Mouse (Mus musculus): ENCODE data around the gene Hoxa6. TPM values are rescaled to one million over a fixed set of nuclear protein-coding genes. Genes with fewer than 3 reads are reported as not detected.

Hoxa6 gene
- total and polyA plus RNA-seq, 2 experiments from 2014 or later: 6.0 to 12.3 TPM

DNA sequence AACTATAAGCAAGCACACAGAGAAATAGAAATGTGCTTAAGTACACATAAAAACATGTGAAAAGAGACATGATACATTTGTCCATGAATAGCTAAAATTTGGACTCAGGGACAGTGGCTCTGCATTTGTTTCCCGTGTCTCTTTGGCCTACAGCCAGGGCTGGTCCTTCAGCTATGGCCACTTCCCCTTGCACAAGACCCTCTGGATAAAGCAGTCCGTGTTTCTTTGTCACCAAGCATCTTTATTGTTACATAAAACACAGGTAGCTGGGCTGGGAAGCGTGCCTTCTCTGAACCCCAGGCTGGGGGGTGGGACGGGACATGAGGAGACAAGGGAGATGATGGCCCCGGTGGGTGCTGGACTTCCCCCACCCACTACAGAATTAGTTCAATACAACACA is 5.7 kb upstream of the Hoxa6 start:
- Histone ChIP-seq H3K36me3 (ENCODE audit: insufficient read depth, low read length) (no peaks in the 10 kb centered on the region), H3K27ac (no peak overlapping the region)

GRCm38 (mm10) chr6:52213119-52213986 is 4.8 kb upstream of the Hoxa6 start, which contains the start of the genes Hoxa3 and Gm28308:
TSS of gene Hoxa3 (minus strand) at chr6:52213336.
TSS of gene Gm28308 (minus strand) at chr6:52213339.
- H3K27me3 ChIP-seq (ENCODE audit: insufficient read depth, low read length): peaks cover 98% of the 10 kb centered on the region
- no peak within 1 kb of the TSS for H3K9ac ChIP-seq (replicated peaks; ENCODE audit: low read length)
- peak within 1 kb of the TSS; percentile 11; the same call in 1 of the 2 replicates for H3K4me3 ChIP-seq (ENCODE audit: low read length)
- no peak for TF ChIP-seq CTCF (IDR thresholded peaks at IDR 0.05; ENCODE audit: low read depth)
- DNase-seq (ENCODE audit: low spot score) (no peak), ATAC-seq (no peak)
- H3K27ac ChIP-seq: no peak within 1 kb of the TSS
- no peaks in the 10 kb centered on the region for H3K9me3 ChIP-seq (ENCODE audit: low read length)
- 11% methylated on average over 38 of the region's 38 CpGs for WGBS
- H3K4me2 ChIP-seq (ENCODE audit: low read depth, low read length): no peak within 1 kb of the TSS
- H3K36me3 ChIP-seq (ENCODE audit: insufficient read depth, low read length): no peaks in the 10 kb centered on the region
- H3K4me1 ChIP-seq (ENCODE audit: insufficient read depth, low read length): no peaks in the 10 kb centered on the region

More for the DNA sequence above, 5.7 kb upstream of the Hoxa6 start:
- ATAC-seq: no peak
- DNase-seq (ENCODE audit: low spot score): no peak
- no peak overlapping the region for H3K9ac ChIP-seq (replicated peaks; ENCODE audit: low read length)
- H3K4me1 ChIP-seq (ENCODE audit: insufficient read depth, low read length): no peaks in the 10 kb centered on the region
- WGBS: 11% methylated on average over 5 of the region's 5 CpGs
- H3K4me2 ChIP-seq (ENCODE audit: low read depth, low read length): no peak overlapping the region
- no peaks in the 10 kb centered on the region for H3K9me3 ChIP-seq (ENCODE audit: low read length)
- peaks cover 98% of the 10 kb centered on the region for H3K27me3 ChIP-seq (ENCODE audit: insufficient read depth, low read length)
- no peak for TF ChIP-seq CTCF (IDR thresholded peaks at IDR 0.05; ENCODE audit: low read depth)
- no peak overlapping the region for H3K4me3 ChIP-seq (ENCODE audit: low read length)

DNA sequence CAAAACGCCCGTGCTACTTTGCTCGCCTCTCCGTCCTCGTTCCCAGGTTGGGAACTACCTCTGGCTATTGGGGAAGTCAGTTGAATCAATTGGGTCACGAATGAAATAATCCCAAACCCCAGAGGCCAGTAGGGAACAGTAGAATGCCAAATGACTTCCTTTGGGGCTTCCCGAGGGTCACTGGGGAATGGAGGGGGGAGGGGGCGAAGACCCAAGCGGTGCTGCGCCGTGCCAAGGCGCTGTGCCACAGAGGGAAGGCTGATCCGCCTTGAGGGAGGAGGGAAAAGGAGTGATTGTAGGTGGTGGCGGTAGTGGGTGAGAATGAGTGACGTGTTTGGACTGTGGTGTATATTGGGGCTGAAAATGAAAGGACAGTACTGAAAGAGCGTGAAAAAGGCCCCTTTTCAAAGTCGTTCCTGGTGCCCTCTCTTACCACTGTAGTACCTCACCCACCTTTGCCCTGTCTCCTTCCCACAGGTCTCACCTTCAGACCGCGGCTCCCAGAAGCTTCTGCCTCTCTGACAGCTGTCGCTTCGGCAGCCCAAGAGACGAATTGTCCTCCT is 4.1 kb upstream of the Hoxa6 start:
- 6% methylated on average over 22 of the region's 22 CpGs for WGBS
- ATAC-seq: no peak
- H3K9ac ChIP-seq (replicated peaks; ENCODE audit: low read length): no peak overlapping the region

GRCm38 (mm10) chr6:52211961-52212360 is 3.4 kb upstream of the Hoxa6 start:
- peak overlapping the region; percentile 25; the same call in 1 of the 2 replicates for H3K4me2 ChIP-seq (ENCODE audit: low read depth, low read length)

More for the DNA sequence above, 4.1 kb upstream of the Hoxa6 start:
- Histone ChIP-seq H3K4me2 (ENCODE audit: low read depth, low read length) (no peak overlapping the region), H3K36me3 (ENCODE audit: insufficient read depth, low read length) (no peaks in the 10 kb centered on the region), H3K4me3 (ENCODE audit: low read length) (peak overlapping the region; percentile 11; the same call in 1 of the 2 replicates), H3K27ac (no peak overlapping the region), H3K4me1 (ENCODE audit: insufficient read depth, low read length) (no peaks in the 10 kb centered on the region), H3K27me3 (ENCODE audit: insufficient read depth, low read length) (peaks cover 96% of the 10 kb centered on the region), H3K9me3 (ENCODE audit: low read length) (no peaks in the 10 kb centered on the region)
- no peak for TF ChIP-seq CTCF (IDR thresholded peaks at IDR 0.05; ENCODE audit: low read depth)
- no peak for DNase-seq (ENCODE audit: low spot score)

DNA sequence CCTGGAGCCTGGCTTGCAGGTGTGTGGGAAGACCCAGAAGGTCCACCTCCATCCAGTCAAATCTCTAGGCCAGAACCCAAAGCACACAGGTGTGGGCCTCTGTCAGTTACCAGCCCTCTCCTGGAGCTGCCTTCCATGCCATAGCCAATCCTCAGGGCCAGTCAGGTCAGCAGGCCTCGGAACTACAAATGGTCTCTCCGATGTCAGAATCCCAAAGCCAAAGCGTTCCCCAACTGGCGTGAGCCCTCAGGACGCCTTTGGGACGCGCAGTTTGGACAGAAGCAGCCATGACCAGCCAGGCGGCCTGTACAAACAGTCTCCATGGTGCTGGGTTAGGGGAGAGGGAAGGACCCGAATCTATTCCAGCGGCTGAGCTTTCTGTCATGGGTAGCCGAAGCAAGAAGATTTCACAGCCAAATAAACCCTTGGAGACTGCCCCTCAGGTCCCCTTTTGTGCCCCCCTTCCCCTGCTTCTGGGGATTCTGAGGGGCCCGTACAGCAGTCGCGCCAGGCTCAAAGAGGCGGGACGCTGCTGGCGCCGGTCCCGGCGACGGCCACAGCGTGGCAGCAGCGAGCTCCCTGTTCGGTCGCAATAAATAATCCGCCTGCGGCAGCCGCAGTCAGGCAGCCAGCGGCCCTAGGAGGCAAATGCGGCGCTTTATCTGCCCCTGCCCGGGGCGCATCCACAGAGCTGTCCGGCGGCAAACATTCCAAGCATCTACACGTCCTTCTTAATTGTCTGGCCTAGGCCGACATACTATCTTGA is 2.8 kb upstream of the Hoxa6 start:
- DNase-seq (ENCODE audit: low spot score) (peak; percentile 90), ATAC-seq (peak; percentile 50)
- Histone ChIP-seq H3K27ac (no peak overlapping the region), H3K9ac (replicated peaks; ENCODE audit: low read length) (no peak overlapping the region), H3K9me3 (ENCODE audit: low read length) (no peaks in the 10 kb centered on the region), H3K4me3 (ENCODE audit: low read length) (peak overlapping the region; percentile 6; the same call in 1 of the 2 replicates), H3K4me2 (ENCODE audit: low read depth, low read length) (peak overlapping the region; percentile 25; the same call in 1 of the 2 replicates), H3K27me3 (ENCODE audit: insufficient read depth, low read length) (peaks cover 95% of the 10 kb centered on the region), H3K36me3 (ENCODE audit: insufficient read depth, low read length) (no peaks in the 10 kb centered on the region), H3K4me1 (ENCODE audit: insufficient read depth, low read length) (no peaks in the 10 kb centered on the region)
- 1% methylated on average over 37 of the region's 37 CpGs for WGBS
- peak; percentile 77 for TF ChIP-seq CTCF (IDR thresholded peaks at IDR 0.05; ENCODE audit: low read depth)

More at GRCm38 (mm10) chr6:52211961-52212360, 3.4 kb upstream of the Hoxa6 start:
- H3K36me3 ChIP-seq (ENCODE audit: insufficient read depth, low read length): no peaks in the 10 kb centered on the region
- no peak for ATAC-seq
- 6% methylated on average over 13 of the region's 13 CpGs for WGBS
- H3K27ac ChIP-seq: no peak overlapping the region
- DNase-seq (ENCODE audit: low spot score): no peak
- H3K4me3 ChIP-seq (ENCODE audit: low read length): no peak overlapping the region
- H3K9ac ChIP-seq (replicated peaks; ENCODE audit: low read length): no peak overlapping the region
- TF ChIP-seq CTCF (IDR thresholded peaks at IDR 0.05; ENCODE audit: low read depth): no peak
- no peaks in the 10 kb centered on the region for H3K4me1 ChIP-seq (ENCODE audit: insufficient read depth, low read length)
- peaks cover 96% of the 10 kb centered on the region for H3K27me3 ChIP-seq (ENCODE audit: insufficient read depth, low read length)
- H3K9me3 ChIP-seq (ENCODE audit: low read length): no peaks in the 10 kb centered on the region

DNA sequence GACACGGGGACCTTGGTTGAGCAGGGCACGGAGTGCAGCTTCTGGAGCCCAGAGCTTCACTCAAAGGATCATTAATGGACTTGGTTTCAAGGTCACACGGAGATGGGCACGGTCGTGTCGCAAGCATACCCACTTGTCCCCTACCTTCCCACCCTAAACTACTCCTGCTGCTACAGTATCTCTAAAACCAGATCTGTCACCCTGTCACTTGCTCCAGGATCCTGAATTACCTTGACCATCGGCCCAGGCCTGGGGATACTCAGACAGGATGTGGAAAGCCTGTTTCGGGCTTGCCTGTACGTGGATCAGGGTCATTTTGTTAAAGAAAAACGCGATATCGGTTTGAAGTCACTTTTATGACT is 1.1 kb upstream of the Hoxa6 start:
- no peaks in the 10 kb centered on the region for H3K9me3 ChIP-seq (ENCODE audit: low read length)
- H3K27ac ChIP-seq: no peak overlapping the region
- H3K4me3 ChIP-seq (ENCODE audit: low read length): peak overlapping the region; percentile 2; the same call in 1 of the 2 replicates
- peaks cover 86% of the 10 kb centered on the region for H3K27me3 ChIP-seq (ENCODE audit: insufficient read depth, low read length)
- no peaks in the 10 kb centered on the region for H3K36me3 ChIP-seq (ENCODE audit: insufficient read depth, low read length)
- H3K4me2 ChIP-seq (ENCODE audit: low read depth, low read length): no peak overlapping the region
- ATAC-seq (no peak), DNase-seq (ENCODE audit: low spot score) (no peak)
- no peaks in the 10 kb centered on the region for H3K4me1 ChIP-seq (ENCODE audit: insufficient read depth, low read length)
- no peak overlapping the region for H3K9ac ChIP-seq (replicated peaks; ENCODE audit: low read length)
- 12% methylated on average over 12 of the region's 12 CpGs for WGBS
- no peak for TF ChIP-seq CTCF (IDR thresholded peaks at IDR 0.05; ENCODE audit: low read depth)
